Mouse (Mus musculus): Measurements from ENCODE around the gene Selenon.

The Selenon gene

DNA sequence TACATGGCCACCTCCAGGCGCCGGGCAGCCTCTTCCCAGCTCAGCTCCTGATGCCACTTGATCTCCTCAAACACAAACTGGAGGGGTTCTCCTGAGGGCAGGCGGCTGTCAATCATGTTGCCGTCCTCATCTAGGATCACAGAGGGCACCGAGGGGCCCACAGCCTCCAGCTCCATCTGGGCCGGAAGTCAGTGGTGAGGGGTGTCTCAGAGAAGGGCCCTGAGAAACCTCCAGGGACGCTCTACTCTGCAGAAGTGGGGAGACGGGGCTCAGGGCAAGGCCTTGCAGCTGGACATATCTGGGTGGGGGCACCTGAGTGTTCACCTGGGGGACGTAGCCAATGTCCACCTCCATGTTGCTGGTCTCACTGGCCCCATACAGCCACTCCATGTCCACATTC, 9.2 kb downstream of the Selenon start:
- DNase-seq: no peak

- no peak for DNase-seq
Measured at GRCm38 (mm10) chr4:134538997-134539580, 12.9 kb downstream of the Selenon start.

DNA sequence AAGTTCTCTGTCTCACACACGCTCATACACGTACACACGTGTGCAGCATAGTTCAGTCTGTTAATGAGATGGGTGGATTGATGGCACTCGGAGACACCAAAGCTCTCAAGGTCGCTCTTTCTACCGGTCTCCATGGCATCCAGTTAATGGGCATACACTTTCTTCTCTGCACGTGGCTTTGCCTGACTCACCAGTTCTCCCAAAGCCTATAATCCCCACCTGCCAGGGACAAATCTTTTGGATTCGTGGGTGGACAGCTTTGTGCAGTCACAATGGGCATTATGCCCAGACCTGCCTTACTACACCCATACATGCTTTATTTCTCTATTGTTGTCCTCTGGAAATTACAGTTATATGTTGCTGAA, 16.2 kb downstream of the Selenon start:
- DNase-seq: no peak

DNA sequence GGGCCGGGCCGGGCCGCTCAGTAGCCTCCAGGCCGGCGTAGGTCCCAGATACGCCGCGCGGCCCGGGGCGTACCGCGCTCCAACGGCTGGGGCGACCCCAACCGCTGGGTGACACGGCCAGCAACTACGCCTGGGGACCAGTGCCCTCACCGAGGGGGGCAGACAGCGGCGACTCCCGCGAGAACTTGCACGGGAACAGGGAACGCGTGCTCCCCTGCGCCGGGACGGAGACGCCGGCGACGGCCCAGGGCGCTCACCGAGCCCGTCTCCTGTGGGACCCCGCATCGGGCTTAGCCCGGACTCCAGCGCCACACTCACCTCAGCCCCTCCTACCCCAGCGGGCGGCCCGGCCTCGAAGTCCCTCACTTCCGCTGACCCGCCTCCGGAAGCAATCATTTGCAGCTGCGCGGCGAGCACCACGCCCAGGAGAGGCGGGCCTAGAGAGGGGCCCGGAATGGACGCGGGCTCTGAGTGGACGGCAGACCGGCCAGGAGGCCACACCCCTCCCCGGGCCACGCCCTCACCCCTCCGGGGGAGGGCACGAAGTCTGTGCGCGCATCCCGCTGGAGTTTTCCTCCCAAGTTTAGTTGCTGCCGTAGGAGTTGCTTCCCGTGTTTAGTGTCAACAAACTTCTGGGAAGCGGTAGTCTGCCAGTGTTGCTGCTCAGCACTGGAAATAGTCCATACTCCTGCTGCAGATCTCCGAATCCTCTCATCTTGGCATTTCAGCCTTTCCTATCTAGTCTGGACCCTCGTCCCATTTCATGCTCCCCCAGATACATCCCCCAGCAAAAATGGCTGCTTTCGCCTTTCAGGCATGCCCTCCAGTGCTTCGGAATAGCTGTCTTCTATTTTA, 16.8 kb downstream of the Selenon start, which contains the start of gene Mtfr1l:
Mtfr1l (minus strand) TSS at position 456 of the 855 bp plus-strand sequence.
- DNase-seq: peak; percentile 88

GRCm38 (mm10) chr4:134534124-134534886, 17.7 kb downstream of the Selenon start:
- peak; percentile 57 for DNase-seq

DNA sequence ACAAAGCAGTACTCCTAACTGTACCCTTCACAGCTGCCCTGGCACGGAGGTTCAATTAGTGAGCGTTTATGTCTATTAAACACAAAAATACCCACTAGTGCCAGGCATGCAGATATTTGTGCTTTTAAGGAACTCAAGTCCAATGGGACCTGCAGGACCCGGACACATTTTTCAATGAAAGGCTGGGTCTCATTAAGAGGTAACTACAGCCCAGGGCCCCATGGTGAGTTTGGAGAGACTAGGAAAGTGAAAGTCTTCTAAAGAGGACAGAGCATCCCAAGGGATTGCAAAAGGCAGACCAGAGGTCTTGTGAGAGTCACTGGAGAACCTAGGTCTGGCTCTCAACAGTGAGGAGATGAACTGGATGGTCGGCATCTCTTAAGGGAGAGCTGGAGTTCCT, 18.5 kb downstream of the Selenon start:
- DNase-seq: no peak

- no peak for DNase-seq
Measured at GRCm38 (mm10) chr4:134532928-134533327, 19.0 kb downstream of the Selenon start.

DNA sequence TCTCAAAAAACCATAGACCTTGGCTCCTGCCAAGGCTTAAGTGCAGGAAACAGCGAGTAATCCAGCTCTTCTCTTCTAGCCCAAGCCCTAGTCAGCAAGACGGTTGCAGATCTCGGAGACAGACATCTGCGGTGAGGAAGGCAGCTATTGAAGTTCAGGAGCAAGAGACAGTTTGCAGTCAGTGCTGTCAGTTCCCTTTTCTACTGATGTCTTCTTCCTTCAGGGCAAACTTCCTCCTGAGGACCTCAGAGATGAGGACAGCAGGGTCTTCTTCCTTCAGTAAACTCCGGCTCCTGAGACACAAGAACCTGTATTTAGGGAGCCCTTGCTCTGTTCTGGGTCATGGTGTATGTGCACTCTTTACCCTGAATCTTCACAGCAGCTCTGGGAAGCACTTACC, 25.7 kb downstream of the Selenon start:
- no peak for DNase-seq

- DNase-seq: no peak
Measured at GRCm38 (mm10) chr4:134525806-134526205, 26.2 kb downstream of the Selenon start.

DNA sequence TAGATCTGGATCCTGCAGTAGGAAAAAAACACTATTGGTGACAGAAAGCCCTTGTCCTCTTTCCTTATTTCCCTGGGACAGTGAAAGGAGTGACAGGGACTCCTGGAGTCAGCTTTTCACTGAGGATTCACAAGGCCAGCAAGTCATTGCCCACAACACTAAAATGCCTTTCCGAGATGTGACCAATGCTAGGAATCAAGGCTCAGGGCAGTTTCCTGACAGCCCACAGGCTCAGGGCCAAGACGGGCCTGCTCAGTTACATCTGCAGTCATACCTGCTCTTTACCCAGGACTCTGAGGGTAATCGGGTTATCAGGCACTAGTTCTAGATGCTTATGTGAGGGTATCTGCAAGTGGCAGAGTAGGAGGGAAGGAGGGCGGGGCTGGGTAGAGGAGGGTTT, 28.5 kb downstream of the Selenon start:
- DNase-seq: no peak

DNA sequence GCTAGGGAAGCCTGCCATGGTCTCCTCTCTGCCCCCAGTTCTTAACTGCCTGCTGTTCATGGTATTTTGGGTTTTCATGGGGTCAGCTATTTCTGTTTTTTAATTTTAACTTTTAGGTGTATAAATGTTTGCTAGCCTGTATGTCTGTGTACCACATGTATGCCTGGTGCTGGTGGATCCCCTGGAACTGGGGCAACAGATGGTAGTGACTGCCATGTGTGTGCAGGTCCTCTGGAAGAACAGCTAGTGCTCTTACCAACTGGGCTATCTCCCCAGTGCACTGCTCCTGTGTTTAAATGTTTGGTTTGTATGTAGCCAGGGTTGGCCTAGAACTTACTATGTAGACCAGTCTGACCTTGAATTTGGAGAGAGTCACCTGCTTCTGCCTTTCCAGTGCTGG, 32.7 kb downstream of the Selenon start:
- no peak for DNase-seq

DNA sequence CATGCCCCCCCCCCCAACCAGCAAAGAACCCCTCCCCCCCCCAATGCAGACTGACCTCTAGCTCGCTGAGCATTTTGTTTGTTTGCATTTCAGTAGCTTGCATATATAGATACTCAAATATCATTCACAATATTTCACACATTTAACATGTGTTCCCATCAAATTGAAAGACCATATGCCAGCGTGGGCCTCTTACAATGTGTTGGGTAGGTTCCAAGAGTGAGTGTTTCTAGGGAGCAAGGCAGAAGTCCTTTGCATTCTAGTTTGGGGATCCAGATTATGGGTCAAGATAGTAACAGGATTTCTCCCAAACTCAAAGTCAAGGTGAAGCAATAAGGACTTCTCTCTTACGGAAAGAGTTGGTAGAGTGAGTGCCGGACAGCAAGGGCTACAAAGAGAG, 33.4 kb downstream of the Selenon start:
- no peak for DNase-seq

DNA sequence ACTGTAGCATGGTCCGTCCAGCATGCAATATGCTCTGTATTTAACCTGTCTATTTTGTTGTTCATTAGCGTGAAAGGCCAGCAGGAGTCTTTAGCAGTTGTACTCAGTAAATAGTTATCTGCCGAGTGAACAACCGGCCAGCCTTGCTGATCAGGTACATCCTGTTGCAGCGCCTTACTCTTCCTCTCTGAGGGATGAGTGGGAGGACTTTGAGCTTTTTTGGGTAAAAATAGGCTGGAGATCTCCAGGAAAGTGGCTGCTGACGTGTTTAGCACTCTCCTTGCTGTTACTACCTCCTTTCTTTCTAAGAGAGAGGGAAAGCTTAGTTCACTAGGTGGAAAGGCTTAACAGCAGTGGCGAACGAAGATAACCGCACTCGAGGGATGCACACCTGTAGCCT, 34.2 kb downstream of the Selenon start:
- DNase-seq: no peak

GRCm38 (mm10) chr4:134516981-134517380, 35.0 kb downstream of the Selenon start:
- no peak for DNase-seq

GRCm38 (mm10) chr4:134515614-134516013, 36.4 kb downstream of the Selenon start:
- no peak for DNase-seq

DNA sequence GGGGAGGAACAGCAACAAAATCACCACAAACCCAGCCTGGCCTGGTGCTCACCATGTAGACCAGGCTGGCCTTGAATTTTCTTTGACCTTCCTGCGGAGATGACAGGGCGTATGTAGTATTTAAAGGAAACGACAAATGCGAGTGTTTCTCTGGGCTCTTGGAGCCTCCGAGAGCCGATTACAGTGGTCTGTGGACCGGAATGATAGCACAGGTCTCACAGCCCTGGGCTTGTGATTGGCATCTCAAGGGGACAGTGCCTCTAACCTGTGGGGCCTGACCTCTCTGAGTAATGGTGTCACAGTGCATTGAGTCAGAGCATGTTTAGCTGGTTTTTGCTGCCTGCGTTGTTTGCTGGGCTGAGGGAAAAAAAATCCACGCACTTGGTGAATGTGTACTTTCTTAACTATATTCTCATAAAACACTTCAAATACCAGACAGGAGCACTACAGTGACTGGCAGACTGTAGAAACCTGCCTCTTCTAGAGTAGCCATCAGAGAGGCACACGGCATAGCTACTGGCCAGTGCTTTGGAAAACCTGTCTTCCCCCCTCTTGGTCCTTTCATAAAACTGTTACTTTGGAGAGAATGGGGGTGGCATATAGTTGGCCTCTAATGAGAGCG, 37.5 kb downstream of the Selenon start:
- DNase-seq: no peak

DNA sequence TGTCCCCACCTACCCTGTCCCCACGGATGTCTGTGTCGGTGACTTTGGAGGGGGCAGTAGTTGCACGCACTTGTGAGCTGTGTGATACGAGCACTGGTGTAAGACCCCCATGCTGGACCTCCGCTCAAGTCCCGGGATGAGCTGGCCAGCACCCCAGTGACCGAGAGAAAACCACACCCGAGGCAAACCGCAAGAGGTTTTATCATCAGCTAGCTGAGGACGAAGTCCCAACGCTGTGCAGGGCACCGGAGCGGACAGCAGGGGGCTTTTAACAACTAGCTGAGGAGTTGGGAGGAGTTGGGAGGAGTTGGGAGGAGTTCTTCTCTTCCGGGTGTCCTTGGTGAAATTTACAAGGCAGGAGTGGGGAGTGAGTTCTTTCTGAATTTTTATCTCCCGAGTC, 39.2 kb downstream of the Selenon start:
- peak; percentile 62 for DNase-seq

DNA sequence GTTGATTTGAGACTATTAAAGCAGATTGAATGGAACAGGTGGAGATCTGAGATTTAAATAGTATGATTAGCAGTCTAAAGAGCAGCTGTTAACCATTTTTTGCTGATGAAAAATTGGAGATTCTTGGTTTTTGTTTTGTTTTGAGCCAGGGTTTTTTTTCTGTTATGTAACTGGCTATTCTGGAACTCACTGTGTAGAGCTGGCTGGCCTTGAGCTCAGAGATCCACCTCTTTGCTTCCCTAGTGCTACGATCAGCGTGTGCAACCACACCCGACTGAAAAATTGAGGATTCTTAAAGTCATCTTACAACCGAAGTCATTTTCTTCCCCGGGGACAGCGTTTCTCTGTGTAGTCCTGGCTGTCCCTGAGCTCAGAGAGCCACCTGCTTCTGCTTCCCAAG, 40.2 kb downstream of the Selenon start:
- no peak for DNase-seq

GRCm38 (mm10) chr4:134510845-134511411, 41.0 kb downstream of the Selenon start, which contains the start of gene Aunip:
TSS of gene Aunip (plus strand) at chr4:134510999.
- peak; percentile 91 for DNase-seq

DNA sequence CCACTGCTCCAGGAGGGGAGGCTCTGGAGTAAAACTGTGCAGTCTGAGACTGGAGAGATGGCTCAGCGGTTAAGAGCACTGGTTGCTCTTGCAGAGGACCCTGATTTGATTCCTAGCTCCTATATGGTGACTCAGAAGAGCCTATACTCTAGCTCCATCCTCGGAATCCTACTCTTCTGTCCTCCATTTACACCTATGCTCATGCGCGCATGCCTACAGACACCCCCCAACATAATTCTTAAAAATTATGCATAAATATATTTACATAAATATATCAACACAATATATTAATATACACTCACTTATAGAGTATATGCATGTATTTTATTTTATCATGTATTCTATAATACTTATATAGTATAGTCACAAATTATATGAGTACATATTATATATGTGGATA, 41.6 kb downstream of the Selenon start:
- no peak for DNase-seq

GRCm38 (mm10) chr4:134506713-134507112, 45.3 kb downstream of the Selenon start:
- no peak for DNase-seq

DNA sequence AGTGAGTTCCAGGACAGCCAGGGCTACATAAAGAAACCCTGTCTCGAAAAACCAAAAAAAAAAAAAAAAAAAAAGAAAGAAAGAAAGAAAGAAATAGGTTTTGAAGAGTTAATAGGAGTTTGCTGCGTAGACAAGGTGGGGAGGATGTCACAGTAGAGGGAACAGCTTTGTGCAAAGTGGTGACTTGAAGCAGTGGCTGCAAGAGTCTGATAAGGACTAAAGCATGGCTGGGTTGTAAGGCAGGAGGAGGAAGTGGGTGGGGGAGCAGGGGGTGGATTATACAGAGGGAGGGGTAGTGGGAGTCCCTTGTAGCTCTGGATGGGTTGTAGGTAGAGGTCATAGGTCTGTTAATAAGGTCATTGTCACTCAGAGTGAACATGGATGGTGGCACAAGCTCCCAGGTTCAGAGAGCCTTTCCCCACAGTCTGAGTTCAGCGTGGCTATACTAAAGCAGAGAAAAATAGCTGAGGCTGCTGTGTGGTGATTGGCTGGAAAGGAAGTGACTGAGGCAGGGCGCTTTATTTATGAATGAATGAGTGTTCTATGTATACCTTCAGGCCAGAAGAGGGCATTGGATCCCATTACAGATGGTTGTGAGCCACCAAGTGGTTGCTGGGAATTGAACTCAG, 45.9 kb downstream of the Selenon start:
- DNase-seq: no peak
